Mouse (Mus musculus) 3T3-L1 (cell line): ENCODE results near the gene Cchcr1.

Source experiments
- DNase-seq: peaks from one replicate; pipeline ENCODE4 v3.0.0-alpha.2; 2015; ENCODE audit warnings: low read depth, low spot score

Cchcr1 gene

DNA sequence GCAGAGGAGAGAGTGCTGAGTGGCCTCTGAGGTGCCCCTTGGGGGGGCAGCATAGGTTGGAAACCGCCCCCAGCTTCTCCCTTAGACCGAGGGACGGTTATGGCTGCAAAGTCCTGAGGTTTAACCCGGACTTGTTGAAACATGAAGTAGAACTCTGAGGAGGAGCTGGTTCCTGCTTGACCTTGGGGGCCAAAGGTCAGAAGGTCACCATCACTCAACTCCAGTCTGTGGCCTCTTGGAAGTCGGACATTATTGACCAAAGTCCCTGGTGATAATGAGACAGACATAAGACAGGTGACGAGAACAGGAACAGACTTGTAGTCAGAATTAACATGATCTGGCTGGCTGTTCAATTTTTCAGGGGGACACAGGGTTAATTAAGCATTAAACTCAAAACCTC, 2.1 kb upstream of the Cchcr1 start:
- DNase-seq: no peak

- peak; percentile 73 for DNase-seq
Measured at GRCm38 (mm10) chr17:35515911-35516640, 824 bp upstream of the Cchcr1 start.

DNA sequence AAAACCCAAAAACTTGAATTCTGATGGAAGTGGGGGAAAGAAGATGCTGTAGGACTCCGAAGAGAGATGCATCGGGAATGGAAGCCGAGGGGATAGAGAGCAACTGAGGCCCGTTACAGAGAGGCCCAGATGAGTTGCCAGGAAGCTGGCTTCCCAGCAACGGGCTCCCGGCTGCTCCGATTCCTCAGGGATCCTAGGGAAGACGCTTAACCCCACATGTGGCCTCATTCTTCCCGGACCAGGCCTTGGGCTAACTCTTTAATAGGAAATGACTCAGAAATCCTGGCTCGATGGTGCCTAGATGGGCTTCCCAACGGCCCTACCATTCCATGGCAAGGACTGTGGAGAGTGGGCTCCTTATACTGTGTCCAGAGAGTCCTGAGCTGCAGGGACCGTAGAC, 626 bp downstream of the Cchcr1 start:
- peak; percentile 78 for DNase-seq

GRCm38 (mm10) chr17:35524354-35524753, 7.5 kb downstream of the Cchcr1 start:
- DNase-seq: no peak

DNA sequence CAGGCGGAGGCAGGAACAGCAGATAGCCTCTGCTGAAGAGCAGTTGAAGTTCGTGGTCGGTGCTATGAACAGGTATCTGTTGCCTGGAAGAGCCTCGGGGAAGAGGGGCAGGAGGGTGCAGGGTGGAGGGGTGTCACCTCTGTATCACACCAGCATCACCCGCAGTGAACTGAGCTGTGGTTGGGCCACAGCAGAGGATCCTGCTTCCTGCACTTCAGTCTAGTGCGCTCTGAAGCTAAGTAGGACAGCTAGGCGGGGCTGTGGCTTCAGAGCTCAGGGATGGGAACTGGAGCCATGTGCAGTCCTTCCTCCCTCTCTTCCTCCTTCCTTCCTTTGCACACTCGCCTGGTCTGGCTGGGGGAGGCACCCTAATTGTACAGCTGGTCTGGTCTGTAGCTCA, 9.7 kb downstream of the Cchcr1 start:
- no peak for DNase-seq

DNA sequence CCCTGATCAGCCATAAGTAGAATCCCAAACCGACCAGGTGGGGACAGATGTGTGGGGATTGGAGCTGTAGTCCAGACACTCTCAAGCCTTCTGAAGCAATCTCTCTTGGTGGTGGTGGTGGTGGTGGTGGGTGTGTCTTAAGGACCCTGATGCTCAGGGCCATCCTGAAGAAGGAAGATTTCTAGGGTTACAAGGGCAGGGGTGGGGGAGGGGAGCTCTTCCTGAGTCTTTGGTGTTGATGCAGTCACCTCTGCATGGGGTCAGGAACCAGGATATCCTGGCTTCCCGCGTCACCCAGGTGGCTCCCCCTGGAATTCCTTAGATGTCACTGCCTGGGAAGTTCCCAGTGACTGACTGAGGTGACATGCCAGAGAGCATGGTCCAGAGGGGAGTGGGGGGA, 15.5 kb downstream of the Cchcr1 start:
- DNase-seq: no peak

GRCm38 (mm10) chr17:35532901-35533300, 16.0 kb downstream of the Cchcr1 start, which contains the start of gene Psors1c2:
Gene Psors1c2, plus strand, starts transcription at chr17:35533201.
- DNase-seq: no peak

GRCm38 (mm10) chr17:35534343-35534742, 17.4 kb downstream of the Cchcr1 start:
- DNase-seq: peak; percentile 89

DNA sequence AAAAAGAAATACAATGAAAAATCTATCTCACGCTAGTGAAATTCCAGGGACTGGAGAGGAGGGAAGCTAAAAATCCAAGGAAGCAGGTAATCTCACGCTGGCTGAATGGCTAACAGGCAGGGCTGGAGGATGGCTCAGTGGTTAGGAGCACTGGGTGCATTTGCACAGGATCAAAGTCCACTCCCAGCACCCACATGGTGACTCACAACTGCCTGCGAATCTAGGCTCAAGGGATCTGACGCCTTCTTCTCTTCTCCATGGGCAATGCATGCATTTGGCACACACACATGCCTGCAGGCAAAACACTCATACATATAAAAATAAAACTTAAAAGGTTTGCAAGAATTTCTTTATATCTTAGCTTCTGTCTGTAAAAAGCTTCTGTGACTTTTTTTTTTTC, 20.5 kb downstream of the Cchcr1 start:
- DNase-seq: peak; percentile 88

DNA sequence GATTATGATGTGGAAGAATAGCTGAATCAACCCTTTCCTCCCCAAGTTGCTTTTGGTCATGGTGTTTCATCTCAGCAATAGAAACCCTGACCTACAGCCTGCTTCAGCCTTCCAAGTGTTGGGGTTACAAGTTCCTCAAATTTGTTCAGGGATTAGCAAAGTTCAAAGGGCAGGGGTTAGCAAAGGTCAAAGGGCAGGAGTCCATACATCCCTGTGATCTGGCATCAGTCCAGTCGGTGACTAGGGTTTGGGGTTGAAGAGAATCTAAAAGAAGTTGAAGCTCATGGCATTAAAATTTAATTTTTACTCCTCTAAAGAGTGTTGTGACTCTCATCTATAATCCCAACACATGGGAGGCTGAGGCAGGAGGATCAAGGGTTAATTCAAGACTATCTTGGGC, 21.6 kb downstream of the Cchcr1 start:
- DNase-seq: no peak

DNA sequence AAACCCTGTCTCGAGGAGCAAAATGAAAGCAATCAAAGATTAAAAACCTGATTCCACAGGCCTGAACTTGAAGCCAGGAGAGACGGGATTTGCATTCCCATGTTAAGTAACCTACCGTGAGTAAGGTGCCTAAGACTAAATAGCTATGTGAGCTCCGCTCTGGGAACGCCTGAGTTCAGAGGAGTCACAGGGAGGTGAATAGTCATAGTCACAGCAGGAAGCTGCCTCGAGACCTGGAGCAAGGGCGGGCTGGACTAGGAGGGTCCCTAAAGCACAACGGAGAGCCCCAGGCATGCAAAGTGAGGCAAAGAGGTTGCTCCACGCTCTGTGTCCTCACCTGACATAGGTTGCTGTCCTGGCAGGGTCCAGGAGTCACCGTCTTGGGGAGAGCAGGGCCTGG, 22.6 kb downstream of the Cchcr1 start:
- DNase-seq: no peak

GRCm38 (mm10) chr17:35542761-35543411, 26.0 kb downstream of the Cchcr1 start:
- no peak for DNase-seq

GRCm38 (mm10) chr17:35543412-35543861, 26.5 kb downstream of the Cchcr1 start:
- no peak for DNase-seq

DNA sequence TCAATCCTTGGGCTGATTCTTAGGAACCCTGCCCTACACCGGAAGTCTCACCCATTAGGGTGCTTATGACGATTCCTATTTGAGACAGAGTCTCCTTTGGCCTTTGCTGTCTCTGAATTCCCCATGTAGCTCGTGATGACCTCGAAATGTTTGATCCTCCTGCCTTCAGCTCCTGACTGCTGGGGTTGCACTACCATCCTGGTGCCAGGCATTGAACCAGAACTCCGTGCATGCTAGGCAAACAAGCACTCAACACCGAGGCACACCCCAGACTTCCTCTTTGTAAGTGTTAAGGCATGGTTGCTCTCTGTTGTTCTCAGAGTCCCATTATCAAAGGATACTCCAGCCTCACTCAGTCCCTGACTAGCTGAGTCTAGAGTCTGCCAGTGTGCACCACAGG, 27.1 kb downstream of the Cchcr1 start:
- DNase-seq: no peak

GRCm38 (mm10) chr17:35544680-35545079, 27.8 kb downstream of the Cchcr1 start:
- peak; percentile 80 for DNase-seq

GRCm38 (mm10) chr17:35547465-35547864, 30.6 kb downstream of the Cchcr1 start:
- no peak for DNase-seq

GRCm38 (mm10) chr17:35548636-35549035, 31.7 kb downstream of the Cchcr1 start:
- DNase-seq: peak; percentile 15

- peak; percentile 98 for DNase-seq
Measured at GRCm38 (mm10) chr17:35549437-35550142, 32.7 kb downstream of the Cchcr1 start.

GRCm38 (mm10) chr17:35550143-35550494, 33.2 kb downstream of the Cchcr1 start:
- peak; percentile 62 for DNase-seq

DNA sequence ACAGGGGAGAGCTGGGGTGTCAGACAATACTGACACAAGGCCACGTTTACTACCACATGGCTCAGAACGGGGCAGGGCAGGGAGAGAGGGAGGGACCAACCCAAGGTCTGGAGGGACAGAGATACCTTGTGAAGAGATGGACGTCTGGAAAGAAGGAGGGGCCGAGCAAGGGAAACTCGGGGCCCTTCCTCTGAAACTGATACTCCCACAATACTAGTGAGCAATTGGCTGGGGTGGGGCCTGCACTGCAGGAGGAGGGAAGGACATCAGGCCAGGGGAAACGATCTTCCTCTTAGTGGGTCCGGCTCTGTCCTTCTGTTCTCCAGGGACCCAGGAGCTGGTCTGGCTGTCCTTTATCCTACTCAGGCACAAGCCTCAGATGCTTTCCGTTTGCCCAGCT, 34.0 kb downstream of the Cchcr1 start:
- DNase-seq: peak; percentile 66

DNA sequence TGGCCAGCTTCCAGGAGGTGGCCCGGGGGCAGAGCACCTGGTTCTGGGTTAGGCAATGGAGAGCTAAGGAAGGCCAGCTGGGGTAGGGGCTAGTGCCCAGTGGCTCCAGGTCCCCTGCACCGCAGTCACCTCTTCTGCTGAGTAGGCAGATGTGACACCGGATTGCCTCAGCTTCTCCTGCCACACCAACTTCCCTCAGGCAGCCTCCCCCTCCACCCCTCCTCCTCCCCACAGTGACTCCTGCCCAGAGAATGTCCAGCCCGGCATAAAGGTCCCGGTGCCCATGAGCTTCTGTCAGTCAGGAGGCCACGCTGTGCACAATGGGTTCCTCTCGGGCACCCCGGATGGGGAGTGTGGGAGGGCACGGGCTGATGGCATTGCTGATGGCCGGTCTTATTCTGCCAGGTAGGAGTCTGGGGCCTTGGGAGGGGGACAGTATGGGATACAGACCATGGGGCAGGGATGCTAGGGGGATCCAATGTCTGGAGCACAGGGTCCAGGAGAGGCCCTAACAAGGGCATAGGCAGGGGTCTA, 35.0 kb downstream of the Cchcr1 start, which contains the start of gene Cdsn:
Gene Cdsn (plus strand): TSS at position 248 of the 534 bp plus-strand sequence.
- peak; percentile 81 for DNase-seq

GRCm38 (mm10) chr17:35554321-35554720, 37.4 kb downstream of the Cchcr1 start:
- no peak for DNase-seq
